Mouse (Mus musculus) frontal cortex, postnatal 36 days (tissue): ENCODE results near the gene Xpr1.

Source experiments
- DNase-seq, 2 experiments: peaks; one replicate each; pipeline ENCODE4 v3.0.0; 2022; ENCODE audit warnings: low spot score in 2 of 2

The Xpr1 gene

GRCm38 (mm10) chr1:155416701-155417677 is at the start of gene Xpr1:
Gene Xpr1, minus strand, starts transcription at chr1:155417415.
- DNase-seq = peak; percentile 94 to 95

GRCm38 (mm10) chr1:155463442-155463841 is 46.2 kb upstream of the Xpr1 start:
- no peak for DNase-seq

GRCm38 (mm10) chr1:155462582-155462981 is 45.4 kb upstream of the Xpr1 start:
- no peak for DNase-seq

GRCm38 (mm10) chr1:155457532-155457931 is 40.3 kb upstream of the Xpr1 start:
- no peak for DNase-seq

GRCm38 (mm10) chr1:155453180-155453579 is 36.0 kb upstream of the Xpr1 start:
- DNase-seq = no peak

GRCm38 (mm10) chr1:155448932-155449331 is 31.7 kb upstream of the Xpr1 start:
- no peak for DNase-seq

- no peak for DNase-seq
Observed at GRCm38 (mm10) chr1:155447277-155447676, 30.1 kb upstream of the Xpr1 start.

- no peak for DNase-seq
Observed at GRCm38 (mm10) chr1:155443115-155443514, 25.9 kb upstream of the Xpr1 start.

- DNase-seq = peak; percentile 36 to 47
Observed at GRCm38 (mm10) chr1:155442521-155443001, 25.3 kb upstream of the Xpr1 start.

- no peak for DNase-seq
Observed at GRCm38 (mm10) chr1:155439551-155439950, 22.3 kb upstream of the Xpr1 start.

- DNase-seq = no peak
Observed at GRCm38 (mm10) chr1:155438525-155438924, 21.3 kb upstream of the Xpr1 start.

- DNase-seq = no peak
Observed at GRCm38 (mm10) chr1:155429304-155429703, 12.1 kb upstream of the Xpr1 start.

- no peak for DNase-seq
Observed at GRCm38 (mm10) chr1:155427126-155427865, 10.1 kb upstream of the Xpr1 start.

- peak in 1 of 2 experiments; percentile 21 for DNase-seq
Observed at GRCm38 (mm10) chr1:155425743-155426315, 8.6 kb upstream of the Xpr1 start.

- no peak for DNase-seq
Observed at GRCm38 (mm10) chr1:155425285-155425684, 8.1 kb upstream of the Xpr1 start.

- DNase-seq = no peak
Observed at GRCm38 (mm10) chr1:155423801-155424200, 6.6 kb upstream of the Xpr1 start.

GRCm38 (mm10) chr1:155422022-155422421 is 4.8 kb upstream of the Xpr1 start:
- DNase-seq = no peak

GRCm38 (mm10) chr1:155416147-155416700 is 991 bp downstream of the Xpr1 start:
- no peak for DNase-seq

- no peak for DNase-seq
Observed at GRCm38 (mm10) chr1:155415421-155415820, 1.8 kb downstream of the Xpr1 start.

- no peak for DNase-seq
Observed at GRCm38 (mm10) chr1:155412705-155413104, 4.5 kb downstream of the Xpr1 start.

GRCm38 (mm10) chr1:155408577-155408966 is 8.6 kb downstream of the Xpr1 start:
- no peak for DNase-seq
